Comparison of ENCODE assay signal across 12 mouse cellular contexts in the genomic region with DNA sequence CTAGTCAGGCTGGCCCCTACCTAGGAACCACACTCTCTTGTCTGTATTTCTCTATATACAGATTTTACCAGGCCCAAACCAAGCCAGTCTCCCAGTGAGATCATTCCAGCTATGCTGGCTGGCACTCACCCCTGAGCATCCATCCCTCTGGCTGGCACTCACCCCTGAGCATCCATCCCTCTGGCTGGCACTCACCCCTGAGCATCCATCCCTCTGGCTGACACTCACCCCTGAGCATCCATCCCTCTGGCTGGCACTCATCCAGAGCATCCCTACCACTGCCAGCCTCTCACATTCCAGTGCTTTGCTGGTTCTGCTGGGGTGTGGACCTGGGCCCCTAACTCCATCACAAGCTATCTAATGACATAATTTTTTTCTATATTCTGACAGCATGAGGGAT.
"Had no signal": no experiment of that assay in that cellular context is flagged by ENCODE, and none has a peak within 500 bp of the region (broad histone marks: within the 10 kb centered on the region; RNA-seq: fewer than 3 reads in every experiment).

No protein-coding gene starts in this region.

- H3K4me2 ChIP-seq: limb, embryonic 13.5 days; midbrain, embryonic 12.5 days had no signal

- H3K9ac ChIP-seq: limb, embryonic 13.5 days; liver, embryonic 14.5 days; midbrain, embryonic 12.5 days had no signal

- H3K27me3 ChIP-seq: midbrain, embryonic 12.5 days had no signal

- H3K36me3 ChIP-seq: limb, embryonic 13.5 days; midbrain, embryonic 12.5 days had no signal

- H3K27ac ChIP-seq: kidney, postnatal 0 days; limb, embryonic 13.5 days; liver, embryonic 14.5 days; midbrain, embryonic 12.5 days had no signal

- H3K4me3 ChIP-seq: limb, embryonic 13.5 days; midbrain, embryonic 12.5 days had no signal

- H3K9me3 ChIP-seq: limb, embryonic 13.5 days; midbrain, embryonic 12.5 days had no signal

- DNase-seq: kidney, postnatal 36 days; layer of hippocampus, adult 9-11 months; layer of hippocampus, postnatal 36 days; lung, adult 18-20 months; retina, postnatal 1 day; spleen, adult 18-20 months; thymus, postnatal 36 days had no signal

- ATAC-seq: midbrain, embryonic 16.5 days had no signal
